Mouse (Mus musculus) lung, postnatal 0 days (tissue): ENCODE results near the gene Trank1.

Source experiments
- CTCF ChIP-seq: IDR thresholded peaks from 2 replicates; pipeline ENCODE4 v1.5.1; 2016; ENCODE audit warnings: antibody characterized with exemption, mild to moderate bottlenecking
- EP300 ChIP-seq: IDR thresholded peaks from 2 replicates; pipeline ENCODE4 v1.6.1; 2016; ENCODE audit warnings: antibody characterized with exemption, mild to moderate bottlenecking, control low read depth

GRCm38 (mm10) chr9:111293234-111293633, 18.3 kb upstream of the Trank1 start:
- TF ChIP-seq EP300 (no peak), CTCF (no peak)
